Mouse (Mus musculus) ES-E14 (cell line): ENCODE results near the gene Ankrd52. TPM values are rescaled to one million over a fixed set of nuclear protein-coding genes. Genes with fewer than 3 reads are reported as not detected.

Experiments
- DNase-seq: peaks from one replicate; pipeline ENCODE4 v3.0.0-alpha.2; 2013; ENCODE audit warnings: low read depth, low spot score
- H3K27ac ChIP-seq: 2 replicates; pipeline ENCODE4 v1.5.1; 2012; ENCODE audit warnings: low read depth, mild to moderate bottlenecking, low read length, moderate library complexity, mixed read lengths; ENCODE audit not compliant: poor library complexity, insufficient read depth, severe bottlenecking
- H3K36me3 ChIP-seq: 2 replicates; pipeline ENCODE4 v1.6.1; 2012; ENCODE audit warnings: mild to moderate bottlenecking, low read length, moderate library complexity, mixed read lengths; ENCODE audit not compliant: control insufficient read depth, poor library complexity, insufficient read depth, severe bottlenecking
- H3K4me1 ChIP-seq, 2 experiments: fragments of 150-350 bp in 1 of 2; sonication (generic) in 1 of 2; 2 replicates each; pipeline ENCODE4 v1.6.1; 2012; ENCODE audit warnings: low read length in 2 of 2, mild to moderate bottlenecking in 1 of 2, mixed read lengths in 1 of 2; ENCODE audit not compliant: control insufficient read depth in 2 of 2, insufficient read depth in 2 of 2, poor library complexity in 1 of 2
- H3K4me3 ChIP-seq, 2 experiments: fragments of 150-350 bp in 1 of 2; sonication (generic) in 1 of 2; 2 replicates each; pipeline ENCODE4 v1.5.1; 2012; ENCODE audit warnings: low read length in 2 of 2, low read depth in 1 of 2, mild to moderate bottlenecking in 1 of 2, mixed read lengths in 1 of 2; ENCODE audit not compliant: insufficient read depth in 1 of 2, poor library complexity in 1 of 2, severe bottlenecking in 1 of 2
- H3K9ac ChIP-seq: 2 replicates; pipeline ENCODE4 v1.6.1; 2012; ENCODE audit warnings: low read depth, mild to moderate bottlenecking, low read length, mixed read lengths; ENCODE audit not compliant: poor library complexity, insufficient read depth, severe bottlenecking
- H3K9me3 ChIP-seq: fragments of 150-350 bp; sonication (generic); 2 replicates; pipeline ENCODE4 v1.6.1; 2012; ENCODE audit warnings: low read depth, mild to moderate bottlenecking, low read length; ENCODE audit not compliant: control insufficient read depth, insufficient read depth
- CHD2 ChIP-seq: IDR thresholded peaks from 2 replicates; pipeline ENCODE4 v1.6.1; 2014; ENCODE audit warnings: mild to moderate bottlenecking, low read depth, low read length, inconsistent platforms
- HCFC1 ChIP-seq: IDR thresholded peaks from 2 replicates; pipeline ENCODE4 v1.6.1; 2012; ENCODE audit warnings: low read length, inconsistent platforms, borderline replicate concordance; ENCODE audit not compliant: insufficient read depth
- MAFK ChIP-seq: IDR thresholded peaks from 2 replicates; pipeline ENCODE4 v1.6.1; 2014; ENCODE audit warnings: mild to moderate bottlenecking, low read depth, low read length, inconsistent platforms; ENCODE audit not compliant: insufficient read depth
- ZC3H11A ChIP-seq: IDR thresholded peaks from 2 replicates; pipeline ENCODE4 v1.6.1; 2012; ENCODE audit warnings: low read depth, mild to moderate bottlenecking, inconsistent platforms, low read length, borderline replicate concordance
- ZNF384 ChIP-seq: IDR thresholded peaks from 2 replicates; pipeline ENCODE4 v1.6.1; 2012; ENCODE audit warnings: low read depth, low read length, inconsistent platforms
- in situ Hi-C, 2 experiments: fragments of 600-800 bp; cut with MboI; formaldehyde crosslinking; loops; one replicate each; pipeline ENCODE4 v1.15.1; 2025; ENCODE audit warnings: low sequenced_read_pairs in 2 of 2, inconsistent platforms in 1 of 2; ENCODE audit not compliant: unreplicated experiment in 2 of 2
- total RNA-seq: library from RNA; depleted of rRNA; stranded (reverse); fragments of 300-350 nt; gene quantifications from 2 replicates; pipeline ENCODE4 v1.2.3, GENCODE M21; 2012

Gene Ankrd52
- total RNA-seq, 1 experiment: 11.4 TPM

GRCm38 (mm10) chr10:128435873-128436272 lies 59.0 kb downstream of the Ankrd52 start:
- TF ChIP-seq ZNF384 (no peak), HCFC1 (no peak), MAFK (no peak), ZC3H11A (no peak), CHD2 (no peak)
- H3K9me3 ChIP-seq: no peaks in the 10 kb centered on the region
- H3K27ac ChIP-seq: no peak overlapping the region
- no peak overlapping the region for H3K9ac ChIP-seq
- H3K36me3 ChIP-seq: peaks cover 40% of the 10 kb centered on the region
- H3K4me1 ChIP-seq: peaks cover 0 to 3% of the 10 kb centered on the region in 2 experiments; a peak in 2 of 4 replicates
- DNase-seq: no peak
- H3K4me3 ChIP-seq: no peak overlapping the region
- in situ Hi-C loops: no loop called here

GRCm38 (mm10) chr10:128436376-128436775 lies 59.5 kb downstream of the Ankrd52 start:
- Histone ChIP-seq H3K4me1 (peaks cover 0 to 3% of the 10 kb centered on the region in 2 experiments; a peak in 2 of 4 replicates), H3K9ac (no peak overlapping the region), H3K9me3 (no peaks in the 10 kb centered on the region), H3K27ac (no peak overlapping the region), H3K36me3 (peaks cover 40% of the 10 kb centered on the region), H3K4me3 (no peak overlapping the region)
- no peak for DNase-seq
- in situ Hi-C loops: no loop called here
- no peak for TF ChIP-seq MAFK

GRCm38 (mm10) chr10:128438675-128439279 lies 61.9 kb downstream of the Ankrd52 start:
- no peak overlapping the region for H3K4me3 ChIP-seq
- in situ Hi-C loops: no loop called here
- no peak overlapping the region for H3K9ac ChIP-seq
- TF ChIP-seq CHD2: no peak
- no peak for TF ChIP-seq ZC3H11A
- no peak for TF ChIP-seq HCFC1
- TF ChIP-seq MAFK: no peak
- TF ChIP-seq ZNF384: no peak
- H3K27ac ChIP-seq: no peak overlapping the region
- H3K9me3 ChIP-seq: no peaks in the 10 kb centered on the region
- DNase-seq: no peak
- H3K36me3 ChIP-seq: peaks cover 43% of the 10 kb centered on the region
- H3K4me1 ChIP-seq: peaks cover 0 to 3% of the 10 kb centered on the region in 2 experiments; a peak in 2 of 4 replicates

- DNase-seq: no peak
- H3K36me3 ChIP-seq: peaks cover 39% of the 10 kb centered on the region
- no peak for TF ChIP-seq HCFC1
- TF ChIP-seq ZNF384: no peak
- no peak for TF ChIP-seq CHD2
- TF ChIP-seq MAFK: no peak
- TF ChIP-seq ZC3H11A: no peak
Observed at GRCm38 (mm10) chr10:128440407-128440806, 63.5 kb downstream of the Ankrd52 start.

More at GRCm38 (mm10) chr10:128440407-128440806, 63.5 kb downstream of the Ankrd52 start:
- Histone ChIP-seq H3K9ac (no peak overlapping the region), H3K27ac (no peak overlapping the region), H3K4me3 (no peak overlapping the region), H3K9me3 (no peaks in the 10 kb centered on the region), H3K4me1 (peaks cover 0 to 3% of the 10 kb centered on the region in 2 experiments; a peak in 2 of 4 replicates)
- in situ Hi-C loops: no loop called here
